Comparison of ENCODE assay signal across 22 mouse cellular contexts in the genomic region with DNA sequence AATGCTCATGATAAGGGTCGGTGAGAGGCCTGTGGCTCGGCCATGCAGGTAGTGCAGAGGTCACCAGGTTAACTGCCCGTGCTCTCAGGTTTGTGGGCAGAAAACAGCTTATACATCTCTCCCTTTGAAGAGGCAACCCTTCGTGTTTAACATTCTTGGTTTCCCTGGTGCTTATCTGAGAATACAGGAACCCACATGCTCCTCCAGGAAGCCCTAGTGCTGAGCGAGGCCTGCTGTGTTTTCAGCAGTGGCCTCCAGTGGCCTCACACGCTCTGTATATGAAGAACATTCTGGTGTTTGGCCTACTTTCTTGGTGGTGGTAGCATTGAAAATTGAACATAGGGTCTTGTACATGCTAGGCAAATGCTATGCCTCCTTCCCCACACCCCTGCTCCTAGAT. TPM values are rescaled to one million over a fixed set of nuclear protein-coding genes. Genes with fewer than 3 reads are reported as not detected.
"Had no signal": no experiment of that assay in that cellular context is flagged by ENCODE, and none has a peak within 500 bp of the region (broad histone marks: within the 10 kb centered on the region; RNA-seq: fewer than 3 reads in every experiment).

No protein-coding gene starts in this region.

- H3K27me3 ChIP-seq: limb, embryonic 12.5 days; midbrain, embryonic 13.5 days; neural tube, embryonic 15.5 days had no signal

- H3K4me2 ChIP-seq: limb, embryonic 12.5 days; midbrain, embryonic 13.5 days; neural tube, embryonic 15.5 days had no signal

- DNase-seq: kidney, adult 8-10 months; kidney, postnatal 4 days; lung, adult 2 months; lung, postnatal 36 days; right cerebral cortex, adult 18-20 months; right cerebral cortex, postnatal 25 days; thymus, adult 2 months; thymus, postnatal 25 days had no signal

- H3K27ac ChIP-seq: kidney, postnatal 0 days; layer of hippocampus, adult 2 months; limb, embryonic 12.5 days; midbrain, embryonic 13.5 days; neural tube, embryonic 15.5 days had no signal

- H3K9ac ChIP-seq: limb, embryonic 12.5 days; midbrain, embryonic 13.5 days; neural tube, embryonic 15.5 days had no signal

- H3K9me3 ChIP-seq: limb, embryonic 12.5 days; midbrain, embryonic 13.5 days; neural tube, embryonic 15.5 days had no signal

- ATAC-seq: inflammation-experienced regulatory T-cells, adult 6 months; intestine, postnatal 0 days; lung, postnatal 0 days; midbrain, embryonic 13.5 days had no signal

- H3K4me3 ChIP-seq: layer of hippocampus, adult 2 months; limb, embryonic 12.5 days; midbrain, embryonic 13.5 days; neural tube, embryonic 15.5 days had no signal

- H3K4me1 ChIP-seq: limb, embryonic 12.5 days; midbrain, embryonic 13.5 days; neural tube, embryonic 15.5 days had no signal

RNA-seq across cellular contexts. Expression of a gene that starts 36.1 kb away (rescaled TPM):
- total RNA-seq: layer of hippocampus, adult 2 months; layer of hippocampus, postnatal 10 days; left cerebral cortex, postnatal 36 days; midbrain, postnatal 0 days had no signal
- polyA plus RNA-seq: inflammation-experienced regulatory T-cells, adult 6 months; limb, embryonic 12.5 days; midbrain, embryonic 13.5 days; midbrain, postnatal 0 days; neural tube, embryonic 11.5 days; neural tube, embryonic 15.5 days; stomach, embryonic 14.5 days; urinary bladder, adult 2 months had no signal
